Mouse (Mus musculus) layer of hippocampus, adult 18-20 months (tissue): ENCODE results near the gene Pklr. TPM values are rescaled to one million over a fixed set of nuclear protein-coding genes. Genes with fewer than 3 reads are reported as not detected.
A peak's percentile ranks its signal among the peaks of the same experiment; 100 is the strongest.
"Not testable (repeated sequence)": the region's sequence is repeated elsewhere in the genome, so short reads cannot be mapped to it uniquely, and the experiment has no call there.

Experiments
- DNase-seq, 2 experiments: peaks; one replicate each; pipeline ENCODE4 v3.0.0; 2022; ENCODE audit warnings: low spot score in 2 of 2
- total RNA-seq, 2 experiments: library from RNA; stranded (reverse); gene quantifications; 2 replicates each; pipeline ENCODE4 v1.2.3; 2021

The Pklr gene
- total RNA-seq, 2 experiments from 2014 or later: 0.15 TPM; not detected in 1

GRCm38 (mm10) chr3:89123313-89123712, 12.6 kb upstream of the Pklr start:
- no peak for DNase-seq

- DNase-seq: no peak
Observed at GRCm38 (mm10) chr3:89124241-89124640, 11.7 kb upstream of the Pklr start.

GRCm38 (mm10) chr3:89125981-89126380, 10.0 kb upstream of the Pklr start:
- no peak for DNase-seq

GRCm38 (mm10) chr3:89129908-89130307, 6.0 kb upstream of the Pklr start:
- DNase-seq: no peak

GRCm38 (mm10) chr3:89131816-89132215, 4.1 kb upstream of the Pklr start:
- peak; percentile 43 to 80 for DNase-seq

- peak; percentile 35 to 50 for DNase-seq
Observed at GRCm38 (mm10) chr3:89132285-89133062, 3.5 kb upstream of the Pklr start.

GRCm38 (mm10) chr3:89133063-89133450, 2.9 kb upstream of the Pklr start:
- DNase-seq: no peak

- no peak for DNase-seq
Observed at GRCm38 (mm10) chr3:89133752-89134151, 2.2 kb upstream of the Pklr start.

- DNase-seq: no peak
Observed at GRCm38 (mm10) chr3:89136365-89136764, 423 bp downstream of the Pklr start.

GRCm38 (mm10) chr3:89144821-89145220, 8.9 kb downstream of the Pklr start:
- DNase-seq: no peak

- no peak for DNase-seq
Observed at GRCm38 (mm10) chr3:89145566-89145965, 9.6 kb downstream of the Pklr start.

- DNase-seq: no peak
Observed at GRCm38 (mm10) chr3:89147101-89147978, 11.4 kb downstream of the Pklr start.

GRCm38 (mm10) chr3:89147979-89148311, 12.0 kb downstream of the Pklr start:
- DNase-seq: no peak

GRCm38 (mm10) chr3:89148567-89148966, 12.6 kb downstream of the Pklr start:
- DNase-seq: no peak

- DNase-seq: no peak
Observed at GRCm38 (mm10) chr3:89152084-89152835, 16.3 kb downstream of the Pklr start.

- no peak for DNase-seq
Observed at GRCm38 (mm10) chr3:89156951-89157350, 21.0 kb downstream of the Pklr start.

GRCm38 (mm10) chr3:89158651-89159050, 22.7 kb downstream of the Pklr start:
- DNase-seq: no peak

- DNase-seq: no peak
Observed at GRCm38 (mm10) chr3:89159211-89159610, 23.3 kb downstream of the Pklr start.

- peak in 1 of 2 experiments; percentile 37 for DNase-seq
Observed at GRCm38 (mm10) chr3:89159616-89160344, 23.8 kb downstream of the Pklr start, which contains the start of gene Hcn3. Gene Hcn3 (minus strand): TSS chr3:89160196.

GRCm38 (mm10) chr3:89161207-89161606, 25.3 kb downstream of the Pklr start:
- not testable (repeated sequence) for DNase-seq

- DNase-seq: no peak
Observed at GRCm38 (mm10) chr3:89161786-89162185, 25.8 kb downstream of the Pklr start.
